Mouse (Mus musculus) megakaryocyte, embryonic 14.5 days (primary cell): ENCODE results near the gene Gatad2a. TPM values are rescaled to one million over a fixed set of nuclear protein-coding genes. Genes with fewer than 3 reads are reported as not detected.

Source experiments
- H3K27me3 ChIP-seq: replicated peaks from 2 replicates; pipeline ENCODE3; 2012; ENCODE audit warnings: inconsistent platforms
- H3K36me3 ChIP-seq: replicated peaks from 2 replicates; pipeline ENCODE3; 2012; ENCODE audit warnings: low read length, inconsistent platforms, mixed read lengths
- H3K4me1 ChIP-seq: 2 replicates; pipeline ENCODE4 v1.6.1; 2012; ENCODE audit warnings: inconsistent platforms
- H3K4me3 ChIP-seq: replicated peaks from 2 replicates; pipeline ENCODE3; 2012; ENCODE audit warnings: moderate library complexity, mild to moderate bottlenecking, inconsistent platforms
- H3K9me3 ChIP-seq: 2 replicates; pipeline ENCODE4 v1.6.1; 2012; ENCODE audit warnings: inconsistent platforms
- FLI1 ChIP-seq: IDR thresholded peaks from 2 replicates; pipeline ENCODE4 v1.6.1; 2012; ENCODE audit warnings: low read length, inconsistent platforms, mixed read lengths
- GATA1 ChIP-seq: IDR thresholded peaks from 3 replicates; pipeline ENCODE4 v1.6.1; 2012; ENCODE audit warnings: mixed read lengths, low read length, inconsistent platforms, borderline replicate concordance
- polyA plus RNA-seq: library from polyadenylated mRNA; stranded (reverse); fragments of >175 nt; gene quantifications from 2 replicates; pipeline ENCODE4 v1.2.3, GENCODE M21; 2012; ENCODE audit warnings: low replicate concordance; ENCODE audit not compliant: insufficient read depth

Gene Gatad2a
- polyA plus RNA-seq, 1 experiment: 88.5 TPM

DNA sequence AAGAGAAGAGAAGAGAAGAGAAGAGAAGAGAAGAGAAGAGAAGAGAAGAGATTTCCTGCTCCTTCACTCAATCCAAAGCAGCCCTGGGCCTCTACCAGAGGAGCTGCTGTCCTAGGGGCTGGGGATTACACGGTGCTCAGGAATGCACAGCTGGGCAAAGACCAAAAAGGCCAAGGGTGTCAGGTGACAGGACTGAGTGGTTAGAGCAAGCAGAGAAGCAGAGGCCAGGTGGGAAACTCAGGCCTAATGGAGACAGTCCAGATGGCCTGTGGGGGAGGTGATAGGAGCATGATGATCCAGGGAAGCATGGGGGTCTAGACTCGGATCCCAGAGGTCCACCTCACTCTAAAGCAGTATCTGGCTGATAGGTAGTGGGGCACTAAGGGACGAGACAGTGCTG lies 56.6 kb downstream of the Gatad2a start:
- Histone ChIP-seq H3K36me3 (peaks cover 79% of the 10 kb centered on the region), H3K4me1 (peaks cover 98% of the 10 kb centered on the region)
- TF ChIP-seq FLI1 (no peak), GATA1 (no peak)

DNA sequence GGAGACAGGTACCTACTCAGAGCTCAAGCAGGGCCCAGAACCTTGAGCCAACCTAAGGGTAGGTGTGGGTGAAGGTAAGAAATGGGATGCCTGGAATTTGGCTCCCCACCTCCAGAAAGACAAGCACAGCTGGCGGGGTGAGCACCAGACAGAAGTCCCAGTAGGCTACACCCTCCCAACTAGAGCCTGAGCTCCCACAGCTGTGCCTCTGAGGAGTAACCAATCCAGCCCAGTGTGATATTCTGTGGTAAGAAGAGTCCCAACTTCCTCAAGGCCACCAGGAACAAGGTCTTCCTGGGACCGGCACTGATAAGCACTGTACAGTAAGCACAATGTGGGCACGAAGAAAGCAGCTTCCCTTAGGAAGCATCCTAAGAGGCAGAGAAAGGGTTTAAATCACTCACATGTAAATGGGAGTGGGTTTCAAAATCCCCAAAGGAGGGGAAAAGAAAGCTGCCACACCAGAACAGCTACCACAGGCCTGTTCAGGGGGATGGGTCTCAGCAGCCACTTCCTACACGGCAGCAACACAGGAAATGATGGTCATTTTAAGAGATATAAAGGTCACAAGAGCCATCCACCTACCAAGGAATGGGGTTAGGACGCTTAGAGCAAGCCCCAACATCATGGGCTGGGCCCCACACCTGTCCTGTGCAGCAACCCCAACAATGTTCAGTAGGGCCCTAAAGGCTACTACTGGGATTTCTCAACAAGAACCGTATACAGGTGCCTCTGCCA lies 57.8 kb downstream of the Gatad2a start:
- H3K27me3 ChIP-seq: no peaks in the 10 kb centered on the region
- peak overlapping the region; percentile 74 for H3K4me3 ChIP-seq
- H3K9me3 ChIP-seq: no peaks in the 10 kb centered on the region
- peaks cover 98% of the 10 kb centered on the region for H3K4me1 ChIP-seq
- peaks cover 78% of the 10 kb centered on the region for H3K36me3 ChIP-seq
- TF ChIP-seq GATA1 (peak; percentile 38; the same call in 1 of the 3 replicates), FLI1 (no peak)

More for the DNA sequence above, 56.6 kb downstream of the Gatad2a start:
- no peaks in the 10 kb centered on the region for H3K27me3 ChIP-seq
- peak overlapping the region; percentile 78 for H3K4me3 ChIP-seq
- H3K9me3 ChIP-seq: no peaks in the 10 kb centered on the region

DNA sequence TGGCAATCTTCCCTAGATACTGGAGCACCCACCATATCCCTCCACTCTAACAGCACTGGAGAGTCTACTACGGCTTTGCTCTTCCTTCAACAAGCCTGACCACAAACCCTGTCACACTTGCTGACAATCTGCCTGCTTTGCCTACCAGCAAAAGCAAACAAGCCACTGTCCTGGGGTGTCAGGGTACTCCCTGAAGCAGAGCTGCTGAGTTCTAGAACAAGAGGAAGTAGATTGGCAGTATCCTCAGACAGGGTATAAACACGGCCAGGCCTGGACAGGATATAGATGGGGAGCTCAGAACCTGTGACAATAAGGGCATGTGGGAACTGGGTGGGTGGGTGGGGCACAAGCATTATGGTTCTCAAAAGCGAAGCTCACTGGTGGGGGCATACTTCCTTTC lies 58.7 kb downstream of the Gatad2a start:
- peaks cover 99% of the 10 kb centered on the region for H3K4me1 ChIP-seq
- H3K9me3 ChIP-seq: no peaks in the 10 kb centered on the region
- peaks cover 79% of the 10 kb centered on the region for H3K36me3 ChIP-seq
- H3K27me3 ChIP-seq: no peaks in the 10 kb centered on the region
- H3K4me3 ChIP-seq: peak overlapping the region; percentile 53
- TF ChIP-seq GATA1: no peak
- no peak for TF ChIP-seq FLI1

DNA sequence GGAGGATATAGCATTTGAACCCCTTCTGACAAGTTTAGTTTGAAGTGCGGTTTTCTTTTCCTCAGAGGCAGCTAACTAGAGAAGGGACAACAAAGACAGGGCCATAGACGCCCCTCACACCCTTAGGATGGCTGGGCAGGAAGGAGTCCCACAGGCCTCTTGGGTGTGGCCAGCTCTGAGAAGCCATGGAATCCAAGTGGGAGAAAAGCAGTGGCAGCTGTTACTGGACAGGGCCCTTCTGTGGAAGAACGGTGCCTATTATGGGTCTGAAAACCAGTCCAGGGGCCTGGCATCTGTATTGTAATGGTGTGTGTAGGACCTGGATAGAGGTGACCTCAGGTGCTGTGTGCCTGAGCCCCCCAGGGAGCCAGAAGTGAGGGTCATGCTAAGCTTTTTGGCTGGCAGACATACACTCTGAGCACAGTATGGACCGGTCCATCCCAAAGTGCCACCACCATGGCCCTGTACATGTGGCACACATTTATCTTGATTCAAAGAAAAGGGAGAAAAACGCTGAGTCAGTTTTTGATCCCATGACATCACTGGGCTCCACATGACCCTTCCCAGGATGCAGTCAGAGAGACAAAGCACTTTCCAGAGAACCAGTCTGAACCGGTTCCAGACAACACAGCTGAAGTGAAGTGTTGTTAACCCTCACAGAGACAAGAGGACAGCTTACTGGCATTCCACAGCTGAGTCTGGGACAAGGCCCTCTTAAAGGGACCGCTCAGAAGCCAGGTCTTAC lies 60.0 kb downstream of the Gatad2a start:
- Histone ChIP-seq H3K9me3 (no peaks in the 10 kb centered on the region), H3K36me3 (peaks cover 77% of the 10 kb centered on the region), H3K4me1 (peaks cover 96% of the 10 kb centered on the region), H3K4me3 (peak overlapping the region; percentile 76), H3K27me3 (no peaks in the 10 kb centered on the region)
- TF ChIP-seq GATA1: no peak
- no peak for TF ChIP-seq FLI1

DNA sequence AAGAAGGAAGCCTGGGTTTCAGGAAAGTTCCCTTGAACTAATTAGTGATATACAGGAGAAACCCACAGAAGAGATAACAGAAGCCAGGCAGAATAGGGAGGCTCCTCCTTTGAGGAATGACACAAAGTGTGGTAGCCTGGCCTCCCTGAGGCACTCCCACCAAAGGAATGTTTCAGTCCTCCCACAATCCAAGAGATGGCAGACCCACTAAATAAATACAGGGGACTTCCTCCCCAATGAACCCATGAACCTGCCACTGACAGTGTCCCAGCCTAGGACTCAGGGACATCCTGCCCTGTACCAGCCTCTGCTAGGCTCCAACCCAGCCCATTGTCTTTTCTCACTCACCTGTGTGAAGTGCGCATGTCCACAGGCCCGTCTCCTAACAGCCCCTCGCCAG lies 60.8 kb downstream of the Gatad2a start:
- Histone ChIP-seq H3K4me1 (peaks cover 96% of the 10 kb centered on the region), H3K4me3 (peak overlapping the region; percentile 76), H3K27me3 (no peaks in the 10 kb centered on the region), H3K36me3 (peaks cover 79% of the 10 kb centered on the region), H3K9me3 (no peaks in the 10 kb centered on the region)
- TF ChIP-seq FLI1 (no peak), GATA1 (no peak)

DNA sequence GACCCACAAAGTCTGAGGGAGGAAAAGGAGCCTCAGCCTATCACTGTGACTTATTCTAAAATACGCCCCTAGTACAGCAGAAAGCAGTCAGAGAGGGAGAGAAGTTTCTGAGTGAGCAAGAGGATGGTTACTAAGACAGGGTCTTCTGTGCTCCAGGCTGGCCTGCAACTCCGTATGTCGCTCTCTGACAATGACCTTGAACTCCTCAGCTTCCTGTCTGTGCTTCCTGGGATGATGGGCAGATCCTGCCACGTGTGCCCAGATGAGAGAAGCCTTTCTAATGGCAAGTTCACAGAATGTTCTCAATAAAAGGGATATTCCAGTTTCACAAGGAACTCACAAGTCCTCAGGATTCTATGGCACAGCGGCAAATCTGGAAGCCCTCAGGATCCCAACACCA lies 61.6 kb downstream of the Gatad2a start:
- no peak for TF ChIP-seq GATA1
- TF ChIP-seq FLI1: no peak

DNA sequence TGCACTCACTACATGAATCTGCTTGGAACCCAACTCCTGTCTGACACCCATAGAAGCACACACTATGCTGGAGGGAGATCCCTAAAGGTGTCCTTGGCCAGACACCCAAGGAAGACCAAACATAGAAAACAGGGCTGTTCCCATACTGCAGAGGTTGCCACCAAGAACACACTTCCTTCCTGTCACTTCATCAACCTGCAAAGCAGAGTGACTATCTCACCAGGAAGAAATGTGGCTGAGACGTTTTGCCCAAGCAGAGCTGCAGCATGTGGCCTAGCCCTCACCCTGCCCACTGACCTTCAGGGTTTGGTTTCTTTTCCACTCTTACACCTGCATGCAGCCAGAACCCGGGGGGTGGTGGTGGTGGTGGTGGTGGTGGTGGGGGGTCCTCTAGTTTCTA lies 62.4 kb downstream of the Gatad2a start:
- Histone ChIP-seq H3K27me3 (no peaks in the 10 kb centered on the region), H3K36me3 (peaks cover 75% of the 10 kb centered on the region), H3K4me3 (peak overlapping the region; percentile 25), H3K4me1 (peaks cover 96% of the 10 kb centered on the region), H3K9me3 (no peaks in the 10 kb centered on the region)
- TF ChIP-seq GATA1 (no peak), FLI1 (no peak)

More for the DNA sequence above, 61.6 kb downstream of the Gatad2a start:
- H3K36me3 ChIP-seq: peaks cover 74% of the 10 kb centered on the region
- no peaks in the 10 kb centered on the region for H3K9me3 ChIP-seq
- no peaks in the 10 kb centered on the region for H3K27me3 ChIP-seq
- H3K4me1 ChIP-seq: peaks cover 96% of the 10 kb centered on the region
- peak overlapping the region; percentile 69 for H3K4me3 ChIP-seq

DNA sequence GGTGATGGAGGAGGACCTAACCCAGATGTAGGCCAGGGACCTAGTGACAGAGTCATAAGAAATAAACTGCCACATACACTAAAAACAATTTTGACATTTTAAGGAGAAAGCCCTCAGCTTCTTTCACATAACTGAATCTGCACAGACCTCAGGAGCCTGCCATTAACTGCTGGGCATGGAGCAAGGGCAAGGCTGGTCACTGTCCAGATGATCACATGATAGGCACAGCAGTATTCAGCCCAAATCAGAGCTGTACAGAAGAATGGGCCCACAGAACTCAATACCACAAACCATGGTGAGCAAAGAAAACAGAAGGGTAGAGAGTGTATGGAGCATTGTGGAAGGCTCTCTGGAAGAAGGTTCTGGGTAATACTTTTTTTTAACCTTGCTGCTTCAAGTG lies 69.3 kb downstream of the Gatad2a start:
- TF ChIP-seq GATA1 (no peak), FLI1 (no peak)
- H3K9me3 ChIP-seq: no peaks in the 10 kb centered on the region
- no peak overlapping the region for H3K4me3 ChIP-seq
- H3K27me3 ChIP-seq: no peaks in the 10 kb centered on the region
- H3K36me3 ChIP-seq: peaks cover 78% of the 10 kb centered on the region
- peaks cover 96% of the 10 kb centered on the region for H3K4me1 ChIP-seq

DNA sequence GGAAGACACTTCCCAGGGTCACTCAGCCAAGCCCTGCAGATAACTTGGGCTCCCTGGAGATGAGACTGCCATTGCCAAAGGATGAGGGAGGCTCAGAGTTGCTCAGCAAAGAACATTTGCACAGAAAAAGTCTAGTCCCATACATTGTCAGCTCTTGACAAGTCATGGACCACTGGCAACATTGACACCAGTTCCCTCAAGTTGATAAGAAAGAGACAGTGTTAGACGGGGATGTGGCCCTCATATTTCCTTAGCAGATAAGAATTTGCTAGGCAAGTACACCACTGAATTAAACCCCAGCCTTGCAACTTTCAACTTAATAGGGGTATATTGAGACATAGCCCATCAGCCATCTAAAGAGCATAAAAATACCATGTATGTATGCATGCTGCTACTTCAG lies 72.2 kb downstream of the Gatad2a start:
- peaks cover 81% of the 10 kb centered on the region for H3K36me3 ChIP-seq
- no peaks in the 10 kb centered on the region for H3K9me3 ChIP-seq
- H3K4me3 ChIP-seq: peak overlapping the region; percentile 1
- no peaks in the 10 kb centered on the region for H3K27me3 ChIP-seq
- H3K4me1 ChIP-seq: peaks cover 100% of the 10 kb centered on the region
- TF ChIP-seq GATA1: no peak
- no peak for TF ChIP-seq FLI1

DNA sequence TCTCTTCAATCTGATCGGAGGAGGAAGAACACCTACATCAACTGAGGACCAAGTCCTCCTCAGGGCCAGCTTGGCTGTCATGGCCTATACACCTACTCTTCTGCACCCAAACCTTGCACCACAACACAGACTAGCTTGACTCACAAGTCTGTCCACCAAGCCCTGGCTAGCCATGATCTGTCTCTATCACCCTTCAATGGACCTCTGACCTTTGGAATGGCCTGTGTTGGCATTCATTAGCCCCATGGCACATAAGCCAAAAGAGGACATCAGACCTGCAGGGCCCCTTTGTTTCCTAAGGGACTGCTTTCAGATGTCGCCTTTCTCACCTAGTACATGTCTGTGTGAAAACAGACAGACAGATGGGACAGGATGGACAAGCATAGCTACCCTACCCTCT lies 75.0 kb downstream of the Gatad2a start:
- H3K36me3 ChIP-seq: peaks cover 84% of the 10 kb centered on the region
- TF ChIP-seq GATA1 (no peak), FLI1 (no peak)
- H3K4me1 ChIP-seq: peaks cover 96% of the 10 kb centered on the region
- H3K9me3 ChIP-seq: no peaks in the 10 kb centered on the region
- no peaks in the 10 kb centered on the region for H3K27me3 ChIP-seq
- H3K4me3 ChIP-seq: peak overlapping the region; percentile 79
